Mouse (Mus musculus) C2C12 (cell line): Measurements from ENCODE around the gene Icam5. TPM values are rescaled to one million over a fixed set of nuclear protein-coding genes. Genes with fewer than 3 reads are reported as not detected.

Experiments used
- H3K27me3 ChIP-seq: one replicate; pipeline ENCODE4 v1.6.1; 2011; ENCODE audit not compliant: control insufficient read depth, insufficient read depth, insufficient read length
- H3K36me3 ChIP-seq: one replicate; pipeline ENCODE4 v1.6.1; 2011; ENCODE audit not compliant: control insufficient read depth, insufficient read depth
- H3K4me3 ChIP-seq: one replicate; pipeline ENCODE4 v1.5.1; 2011; ENCODE audit warnings: mild to moderate bottlenecking, control low read depth; ENCODE audit not compliant: poor library complexity, insufficient read depth, severe bottlenecking
- H3K79me2 ChIP-seq: one replicate; pipeline ENCODE4 v1.6.1; 2011; ENCODE audit not compliant: control insufficient read depth, insufficient read depth
- H3K79me3 ChIP-seq: one replicate; pipeline ENCODE4 v1.6.1; 2011; ENCODE audit warnings: low read depth, control low read depth
- H3ac ChIP-seq: one replicate; pipeline ENCODE3; 2011; ENCODE audit warnings: low read depth; ENCODE audit not compliant: control insufficient read depth, insufficient read length
- CEBPB ChIP-seq: IDR thresholded peaks from one replicate; pipeline ENCODE4 v1.6.1; 2011; ENCODE audit warnings: low read depth, mild to moderate bottlenecking, control low read depth, moderate library complexity
- CTCF ChIP-seq: IDR thresholded peaks from one replicate; pipeline ENCODE4 v1.5.1; 2011; ENCODE audit not compliant: control insufficient read depth, insufficient read depth, insufficient read length
- FOSL1 ChIP-seq: IDR thresholded peaks from one replicate; pipeline ENCODE4 v1.8.0; 2011; ENCODE audit warnings: mild to moderate bottlenecking, low read length; ENCODE audit not compliant: poor library complexity, insufficient read depth, severe bottlenecking
- MAX ChIP-seq: IDR thresholded peaks from one replicate; pipeline ENCODE4 v1.6.1; 2011; ENCODE audit warnings: mild to moderate bottlenecking, control low read depth
- MYOD1 ChIP-seq: IDR thresholded peaks from one replicate; pipeline ENCODE4 v1.6.1; 2011; ENCODE audit warnings: low read depth; ENCODE audit not compliant: control insufficient read depth, insufficient read length
- MYOG ChIP-seq: IDR thresholded peaks from one replicate; pipeline ENCODE4 v1.6.1; 2011; ENCODE audit not compliant: control insufficient read depth, insufficient read length; ENCODE audit errors: extremely low read depth
- USF1 ChIP-seq: IDR thresholded peaks from one replicate; pipeline ENCODE4 v1.6.1; 2011; ENCODE audit warnings: low read depth, mild to moderate bottlenecking, control low read depth, moderate library complexity
- polyA plus RNA-seq: library from polyadenylated mRNA; unstranded; fragments of >200 nt; fragmentation: generic; extraction: Trizol; gene quantifications from one replicate; pipeline ENCODE4 v1.2.1, GENCODE M21; 2012; ENCODE audit warnings: missing spikeins

Gene Icam5
- polyA plus RNA-seq, 1 experiment: 0.46 TPM

DNA sequence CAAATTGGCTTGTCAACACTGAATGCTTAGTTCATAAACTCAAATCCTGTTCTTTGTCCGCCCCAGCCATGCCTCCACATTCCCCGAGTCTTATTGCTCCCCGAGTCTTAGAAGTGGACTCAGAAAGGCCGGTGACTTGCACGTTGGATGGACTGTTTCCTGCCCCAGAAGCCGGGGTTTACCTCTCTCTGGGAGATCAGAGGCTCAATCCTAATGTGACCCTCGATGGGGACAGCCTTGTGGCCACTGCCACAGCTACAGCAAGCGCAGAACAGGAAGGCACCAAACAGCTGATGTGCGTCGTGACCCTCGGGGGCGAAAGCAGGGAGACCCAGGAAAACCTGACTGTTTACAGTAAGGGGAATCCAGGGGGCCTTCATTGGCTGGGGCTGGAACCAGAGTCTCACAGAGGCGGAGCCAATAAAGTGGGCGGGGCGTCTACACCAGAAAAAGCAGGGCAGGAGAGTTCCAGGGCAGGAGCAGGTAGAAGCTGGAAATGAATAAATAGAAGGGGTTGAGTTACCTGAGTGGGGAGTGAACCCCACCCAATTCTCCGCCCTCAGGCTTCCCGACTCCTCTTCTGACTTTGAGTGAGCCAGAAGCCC, 2.7 kb downstream of the Icam5 start:
- no peak overlapping the region for H3ac ChIP-seq
- H3K4me3 ChIP-seq: no peak overlapping the region
- no peak for TF ChIP-seq FOSL1
- no peak for TF ChIP-seq MYOG
- TF ChIP-seq USF1: no peak
- no peak for TF ChIP-seq MAX
- TF ChIP-seq CEBPB: no peak
- TF ChIP-seq CTCF: no peak
- no peak for TF ChIP-seq MYOD1
- no peaks in the 10 kb centered on the region for H3K79me2 ChIP-seq
- peaks cover 34% of the 10 kb centered on the region for H3K27me3 ChIP-seq
- no peaks in the 10 kb centered on the region for H3K79me3 ChIP-seq
- no peaks in the 10 kb centered on the region for H3K36me3 ChIP-seq

- H3K36me3 ChIP-seq: no peaks in the 10 kb centered on the region
- no peaks in the 10 kb centered on the region for H3K79me2 ChIP-seq
- no peak overlapping the region for H3ac ChIP-seq
- no peaks in the 10 kb centered on the region for H3K79me3 ChIP-seq
- peaks cover 39% of the 10 kb centered on the region for H3K27me3 ChIP-seq
- TF ChIP-seq MYOG (no peak), CTCF (no peak), FOSL1 (no peak), USF1 (no peak), MAX (no peak), CEBPB (no peak), MYOD1 (no peak)
- no peak overlapping the region for H3K4me3 ChIP-seq
Measured at GRCm38 (mm10) chr9:21035586-21035985, 3.7 kb downstream of the Icam5 start.

DNA sequence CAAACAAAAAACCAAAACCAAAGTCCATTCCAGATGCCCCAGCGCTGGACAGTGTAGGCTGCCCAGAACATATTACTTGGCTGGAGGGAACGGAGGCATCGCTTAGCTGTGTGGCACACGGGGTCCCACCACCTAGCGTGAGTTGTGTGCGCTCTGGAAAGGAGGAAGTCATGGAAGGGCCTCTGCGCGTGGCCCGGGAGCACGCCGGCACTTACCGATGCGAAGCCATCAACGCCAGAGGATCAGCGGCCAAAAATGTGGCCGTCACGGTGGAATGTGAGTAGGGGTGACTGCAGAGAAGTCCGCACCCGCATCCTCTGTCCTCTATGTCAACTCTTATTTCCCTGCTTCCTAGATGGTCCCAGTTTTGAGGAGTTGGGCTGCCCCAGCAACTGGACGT, 4.3 kb downstream of the Icam5 start:
- no peak overlapping the region for H3K4me3 ChIP-seq
- no peaks in the 10 kb centered on the region for H3K79me2 ChIP-seq
- H3K79me3 ChIP-seq: no peaks in the 10 kb centered on the region
- H3K36me3 ChIP-seq: no peaks in the 10 kb centered on the region
- peaks cover 39% of the 10 kb centered on the region for H3K27me3 ChIP-seq
- no peak for TF ChIP-seq MYOD1
- TF ChIP-seq CEBPB: no peak
- TF ChIP-seq MAX: no peak
- no peak for TF ChIP-seq CTCF
- TF ChIP-seq FOSL1: no peak
- no peak for TF ChIP-seq USF1
- no peak for TF ChIP-seq MYOG
- no peak overlapping the region for H3ac ChIP-seq

DNA sequence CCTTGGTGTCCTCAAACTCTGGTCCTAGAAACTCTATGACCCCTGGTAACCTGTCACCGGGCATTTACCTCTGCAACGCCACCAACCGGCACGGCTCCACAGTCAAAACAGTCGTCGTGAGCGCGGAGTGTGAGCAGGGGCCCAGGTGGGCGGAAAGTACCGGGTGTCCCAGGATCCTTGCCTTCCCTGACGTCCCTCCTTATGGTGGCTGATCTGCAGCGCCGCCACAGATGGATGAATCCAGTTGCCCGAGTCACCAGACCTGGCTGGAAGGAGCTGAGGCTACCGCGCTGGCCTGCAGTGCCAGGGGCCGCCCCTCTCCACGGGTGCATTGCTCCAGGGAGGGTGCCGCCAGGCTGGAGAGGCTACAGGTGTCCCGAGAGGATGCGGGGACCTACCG, 4.8 kb downstream of the Icam5 start:
- TF ChIP-seq MYOD1 (no peak), FOSL1 (no peak), CEBPB (no peak), MYOG (no peak), USF1 (no peak)
- Histone ChIP-seq H3K4me3 (no peak overlapping the region), H3K79me2 (no peaks in the 10 kb centered on the region), H3K27me3 (peaks cover 39% of the 10 kb centered on the region), H3ac (no peak overlapping the region), H3K79me3 (no peaks in the 10 kb centered on the region), H3K36me3 (no peaks in the 10 kb centered on the region)

- H3K27me3 ChIP-seq: peaks cover 39% of the 10 kb centered on the region
- TF ChIP-seq USF1 (no peak), CEBPB (no peak), MYOG (no peak), MYOD1 (no peak), CTCF (no peak), MAX (no peak), FOSL1 (no peak)
- no peaks in the 10 kb centered on the region for H3K79me2 ChIP-seq
Measured at GRCm38 (mm10) chr9:21037481-21037891, 5.6 kb downstream of the Icam5 start.

GRCm38 (mm10) chr9:21039779-21040178, 7.9 kb downstream of the Icam5 start:
- H3ac ChIP-seq: no peak overlapping the region
- peaks cover 39% of the 10 kb centered on the region for H3K27me3 ChIP-seq
- TF ChIP-seq FOSL1: no peak
- no peaks in the 10 kb centered on the region for H3K79me3 ChIP-seq
- H3K79me2 ChIP-seq: no peaks in the 10 kb centered on the region
- no peaks in the 10 kb centered on the region for H3K36me3 ChIP-seq
- no peak overlapping the region for H3K4me3 ChIP-seq

More at GRCm38 (mm10) chr9:21037481-21037891, 5.6 kb downstream of the Icam5 start:
- H3K79me3 ChIP-seq: no peaks in the 10 kb centered on the region
- no peaks in the 10 kb centered on the region for H3K36me3 ChIP-seq
- no peak overlapping the region for H3K4me3 ChIP-seq
- H3ac ChIP-seq: no peak overlapping the region
